Mouse (Mus musculus) kidney, postnatal 4 days (tissue): Measurements from ENCODE around the gene Dapk1.

Source experiments
- DNase-seq, 2 experiments: peaks; one replicate each; pipeline ENCODE4 v3.0.0; 2021; ENCODE audit warnings: mixed read lengths in 2 of 2

Dapk1 gene

GRCm38 (mm10) chr13:60616036-60616435 lies 14.3 kb downstream of the Dapk1 start:
- no peak for DNase-seq

DNA sequence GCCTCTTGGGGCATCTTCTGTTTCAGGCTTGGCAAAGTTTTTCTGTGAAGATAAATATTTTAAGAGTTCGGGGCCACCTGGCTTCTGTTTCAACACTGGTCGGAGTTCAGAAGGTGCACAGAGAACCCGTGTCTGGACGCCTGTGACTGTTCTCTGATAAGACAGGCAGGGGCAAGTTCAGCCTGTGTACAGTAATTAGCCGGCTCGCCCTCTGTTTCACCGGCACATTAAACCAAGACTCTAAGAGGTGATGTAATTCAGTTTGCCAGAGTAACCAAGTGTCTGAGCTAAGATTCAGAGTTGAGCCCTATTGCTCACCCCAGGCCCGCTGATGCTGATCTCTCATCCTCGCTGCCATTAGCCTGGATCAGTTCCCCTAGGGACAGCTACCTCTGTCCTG lies 16.5 kb downstream of the Dapk1 start:
- DNase-seq: no peak

GRCm38 (mm10) chr13:60619723-60620122 lies 18.0 kb downstream of the Dapk1 start:
- DNase-seq: no peak

DNA sequence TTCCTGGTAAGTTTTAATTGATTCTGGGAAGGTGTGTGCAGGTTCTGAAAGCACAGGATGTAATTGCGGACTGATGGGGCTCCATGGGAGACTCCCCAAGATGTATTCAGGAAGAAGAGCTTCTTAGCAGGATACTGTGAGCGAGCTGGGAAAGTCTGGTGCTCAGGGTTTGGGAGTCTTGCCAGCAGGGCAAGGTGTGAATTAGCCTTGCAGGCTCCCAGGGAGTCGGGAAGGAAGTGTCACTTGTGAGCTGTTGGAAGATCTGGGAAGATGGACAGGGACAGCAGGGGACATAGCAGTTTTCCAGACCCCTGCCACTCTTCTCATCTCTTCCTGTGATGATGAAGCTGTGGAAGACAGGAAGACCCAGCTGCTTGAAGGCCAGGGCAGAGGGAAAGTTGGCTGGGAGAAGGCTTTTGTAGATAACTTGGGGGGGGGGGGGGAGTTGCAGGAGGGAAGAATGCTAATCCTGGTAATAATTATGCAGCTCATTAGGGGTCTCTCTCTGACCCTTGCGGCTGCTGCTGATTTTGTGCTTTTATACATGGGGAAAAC lies 19.7 kb downstream of the Dapk1 start:
- no peak for DNase-seq

- no peak for DNase-seq
Measured at GRCm38 (mm10) chr13:60625581-60625980, 23.8 kb downstream of the Dapk1 start.

DNA sequence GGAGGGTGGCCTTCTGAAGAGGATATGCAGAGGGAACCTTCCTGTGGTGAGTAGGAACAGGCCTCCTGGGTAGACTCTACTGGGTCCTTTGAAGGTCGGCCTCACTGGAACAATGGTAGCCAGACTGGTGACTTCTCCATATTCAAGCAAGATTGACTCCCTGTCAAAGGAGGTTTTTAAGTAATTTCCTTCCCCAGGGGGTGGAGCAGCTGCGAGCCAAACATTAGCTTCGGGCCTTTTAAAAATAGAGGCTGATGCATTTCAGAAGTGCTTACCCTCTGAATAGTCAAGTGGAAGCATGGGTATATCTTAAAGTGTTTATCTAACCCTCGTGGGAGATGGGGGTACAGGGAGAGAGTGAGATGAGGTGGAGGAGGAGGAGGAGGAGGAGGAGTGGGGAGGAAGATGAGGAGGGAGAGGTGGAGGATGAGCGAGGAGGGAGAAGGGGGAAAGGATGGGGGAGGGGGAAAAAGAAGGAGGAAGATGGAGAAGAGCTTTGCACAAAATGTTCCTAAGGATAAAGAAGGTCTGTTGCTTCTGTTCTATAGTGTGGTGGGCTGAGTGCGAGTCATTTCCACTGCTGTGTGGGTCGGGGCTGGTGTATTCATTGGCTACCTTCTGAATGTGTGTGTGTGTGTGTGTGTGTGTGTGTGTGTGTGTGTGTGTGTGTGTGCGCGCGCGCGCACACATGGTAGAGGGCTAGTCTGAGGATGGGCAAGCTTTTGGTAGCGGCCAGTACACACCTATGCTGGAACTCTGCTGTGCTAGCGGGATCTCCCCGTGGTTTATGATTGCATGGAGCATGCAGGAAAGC lies 26.3 kb downstream of the Dapk1 start:
- no peak for DNase-seq

- DNase-seq: no peak
Measured at GRCm38 (mm10) chr13:60628657-60628950, 26.9 kb downstream of the Dapk1 start.

DNA sequence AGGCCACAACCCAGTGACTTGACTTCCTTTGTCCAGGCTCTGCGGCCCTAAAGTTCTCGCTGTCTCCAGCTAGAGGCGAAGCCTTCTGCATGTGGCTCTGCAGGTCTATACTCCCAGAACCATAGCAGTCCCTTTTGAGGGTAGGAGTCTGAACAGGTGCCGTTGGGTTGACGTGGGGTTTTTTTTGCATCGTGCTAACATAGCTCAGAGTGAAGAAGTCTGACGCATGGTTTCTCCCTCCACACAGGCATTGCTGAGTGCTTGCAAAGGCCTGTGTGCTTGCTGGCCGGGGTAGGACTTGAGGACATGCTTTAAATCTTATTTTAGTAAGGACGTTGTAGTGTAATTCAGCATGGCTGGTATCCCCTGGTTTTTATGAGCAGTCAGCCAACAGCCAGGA lies 27.7 kb downstream of the Dapk1 start:
- no peak for DNase-seq

DNA sequence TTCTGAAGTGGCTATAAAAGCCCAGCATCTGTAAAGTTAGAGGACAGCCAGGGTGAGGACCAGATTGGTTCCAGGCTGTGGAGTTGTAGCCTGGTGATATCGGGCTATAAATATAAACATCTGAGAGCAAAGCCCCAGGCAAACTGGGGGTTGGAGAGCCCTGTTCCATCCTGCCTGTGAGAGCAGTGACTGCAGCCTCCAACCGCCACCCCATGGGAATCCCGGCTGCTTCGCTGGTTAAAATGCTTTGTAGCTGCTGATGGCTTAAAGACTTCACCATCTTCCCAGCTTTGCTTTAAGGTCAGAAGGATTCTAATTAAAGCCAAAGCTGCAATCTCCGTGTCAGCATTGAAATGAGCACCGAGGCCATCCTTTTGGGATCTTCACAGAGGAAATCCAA lies 32.2 kb downstream of the Dapk1 start:
- DNase-seq: peak in 1 of 2 experiments; percentile 25

- peak in 1 of 2 experiments; percentile 25 for DNase-seq
Measured at GRCm38 (mm10) chr13:60635636-60636035, 33.9 kb downstream of the Dapk1 start.

GRCm38 (mm10) chr13:60639482-60640055 lies 37.8 kb downstream of the Dapk1 start:
- no peak for DNase-seq

- no peak for DNase-seq
Measured at GRCm38 (mm10) chr13:60640420-60640819, 38.7 kb downstream of the Dapk1 start.

- DNase-seq: no peak
Measured at GRCm38 (mm10) chr13:60644457-60644889, 42.7 kb downstream of the Dapk1 start.

- no peak for DNase-seq
Measured at GRCm38 (mm10) chr13:60646791-60647190, 45.0 kb downstream of the Dapk1 start.

DNA sequence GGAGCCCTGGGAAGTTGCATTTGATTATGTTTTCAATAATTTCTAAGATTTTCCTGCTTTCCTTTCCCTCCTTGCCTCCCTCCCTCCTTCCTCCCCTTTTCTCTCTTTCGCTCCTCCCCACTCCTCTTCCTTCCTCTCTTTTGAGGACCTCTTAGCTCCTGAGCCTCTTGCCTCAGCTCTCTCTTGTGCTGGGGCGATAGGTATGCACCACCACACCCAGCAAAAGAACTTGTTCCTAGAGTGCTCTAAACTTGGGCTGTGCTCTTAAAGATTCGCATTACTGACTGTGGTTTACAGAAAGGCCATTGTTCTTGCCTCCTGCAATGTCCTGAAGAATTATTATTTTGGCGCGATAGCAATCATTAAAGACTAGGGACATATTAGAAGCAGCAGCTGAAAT lies 46.6 kb downstream of the Dapk1 start:
- DNase-seq: no peak

GRCm38 (mm10) chr13:60650000-60650399 lies 48.3 kb downstream of the Dapk1 start:
- DNase-seq: no peak

DNA sequence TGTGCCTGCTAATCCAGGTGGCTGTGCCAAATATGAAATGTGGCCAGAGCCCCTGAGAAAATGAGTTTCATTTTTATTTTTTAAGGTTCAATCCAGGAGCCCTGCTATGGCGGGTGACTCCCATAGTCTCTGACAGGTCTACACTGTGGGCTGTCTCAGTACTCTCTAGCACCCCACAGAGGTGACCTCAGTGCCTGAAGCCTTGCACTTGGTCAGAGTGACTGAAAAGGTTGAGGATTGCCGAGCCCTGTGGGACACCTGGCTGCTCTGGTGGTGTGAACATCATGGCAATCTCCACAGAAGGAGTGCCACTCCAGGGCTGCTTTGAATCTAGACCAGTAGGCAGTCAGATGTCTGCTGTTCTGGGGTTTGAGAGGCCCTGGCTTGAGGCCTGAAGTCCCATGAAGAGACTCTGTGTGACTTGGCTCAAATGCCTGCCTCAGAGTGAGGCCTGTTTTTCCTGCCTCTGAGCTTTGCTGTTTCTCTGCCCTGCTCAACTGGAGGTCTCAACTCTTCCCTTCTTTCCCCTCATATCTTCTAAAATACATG lies 52.3 kb downstream of the Dapk1 start:
- DNase-seq: no peak

- DNase-seq: no peak
Measured at GRCm38 (mm10) chr13:60655246-60655645, 53.5 kb downstream of the Dapk1 start.

GRCm38 (mm10) chr13:60659600-60659999 lies 57.9 kb downstream of the Dapk1 start:
- DNase-seq: no peak

GRCm38 (mm10) chr13:60660056-60660455 lies 58.3 kb downstream of the Dapk1 start:
- DNase-seq: no peak

DNA sequence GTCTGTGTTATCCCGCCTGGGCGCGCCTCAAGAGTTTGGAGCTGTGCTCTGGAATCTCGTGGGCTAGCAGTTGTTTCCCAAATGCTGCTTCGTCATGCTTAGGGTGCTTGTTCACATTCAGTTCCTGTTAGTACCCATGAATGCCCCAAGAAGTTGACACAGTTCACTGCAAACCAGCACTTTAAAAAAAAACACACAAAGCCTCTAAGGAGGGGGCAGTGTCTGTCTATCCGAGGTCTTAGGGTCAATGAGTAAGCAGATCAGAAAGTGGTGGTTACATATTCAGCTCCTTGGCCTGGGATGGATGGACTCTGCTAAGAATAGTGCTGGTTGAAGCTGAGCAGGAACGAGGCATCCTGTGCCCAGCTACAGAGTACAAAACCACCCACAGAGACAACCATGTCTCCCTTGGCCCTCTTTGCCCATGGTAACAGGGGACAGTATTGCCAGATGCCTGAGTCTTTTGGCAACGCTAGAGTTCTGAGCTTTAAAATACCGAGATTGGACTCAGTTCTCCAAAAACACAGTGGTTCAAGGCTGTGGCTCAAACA lies 59.0 kb downstream of the Dapk1 start:
- DNase-seq: no peak

GRCm38 (mm10) chr13:60662493-60663177 lies 60.9 kb downstream of the Dapk1 start:
- DNase-seq: no peak

DNA sequence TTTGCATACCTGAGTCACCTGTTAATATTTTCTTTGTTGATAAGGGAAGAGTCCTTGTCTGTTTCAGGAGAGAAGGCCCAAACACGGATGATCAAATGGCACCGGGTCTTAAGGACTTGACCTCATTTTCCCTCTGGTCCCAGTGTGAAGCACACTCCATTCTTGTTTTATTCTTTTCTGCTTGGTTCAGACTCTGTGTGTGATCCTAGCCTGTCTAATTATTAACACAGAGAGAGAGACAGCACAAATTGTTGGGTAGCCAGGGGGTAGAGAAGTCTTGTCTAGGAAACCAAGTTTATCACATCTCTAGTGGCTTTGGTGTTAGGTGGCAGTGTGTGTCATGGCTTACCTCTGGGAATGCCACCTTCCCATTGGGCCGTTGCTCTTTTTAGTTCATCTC lies 62.3 kb downstream of the Dapk1 start:
- no peak for DNase-seq
